ENCODE assay signal across 8 mouse cellular contexts in the genomic region with DNA sequence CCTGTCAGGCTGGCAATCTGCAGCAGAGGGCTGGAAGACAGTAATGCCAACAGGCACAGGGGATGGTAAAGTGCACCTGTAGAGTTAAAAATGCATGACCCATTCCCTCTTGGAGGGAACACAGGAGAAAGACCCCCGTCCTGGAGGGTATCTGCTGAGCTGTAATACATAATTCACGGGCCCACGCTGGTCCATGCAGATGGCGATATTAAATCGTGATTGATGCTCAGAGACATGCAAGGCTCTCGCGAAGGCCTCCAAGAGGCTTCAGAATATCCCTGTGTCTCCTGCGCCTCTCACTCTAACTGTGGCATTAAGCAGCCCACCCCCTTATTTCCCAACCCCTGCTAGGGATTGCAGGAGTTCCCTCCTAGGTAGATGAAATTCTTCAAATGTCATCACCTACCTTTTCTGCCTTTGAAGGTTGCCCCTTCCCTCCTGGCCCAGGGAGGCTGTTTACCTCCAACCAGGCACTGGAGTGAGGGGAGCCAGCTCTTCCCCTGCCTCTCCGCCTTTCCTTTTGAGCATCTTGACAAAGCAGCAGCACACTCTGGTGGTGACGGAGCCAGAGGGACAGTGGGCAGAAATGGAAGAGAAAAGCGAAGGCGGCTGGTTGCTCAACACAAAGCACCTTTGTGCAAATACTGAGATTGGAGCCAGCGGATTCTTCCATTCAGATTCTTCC. TPM values are rescaled to one million over a fixed set of nuclear protein-coding genes. Genes with fewer than 3 reads are reported as not detected.
A peak's percentile ranks its signal among the peaks of the same experiment; 100 is the strongest.
DNase-seq lines count a peak whose midpoint lies in the region; ATAC-seq and TF ChIP-seq lines count a peak whose summit lies in the region.

No protein-coding gene starts in this region.

- H3K4me2 ChIP-seq in hindbrain, embryonic 16.5 days (ENCODE audit: low read length): peak overlapping the region; percentile 46
- H3K4me2 ChIP-seq in midbrain, postnatal 0 days (ENCODE audit: low read depth, low read length, poor library complexity, severe bottlenecking): peak overlapping the region; percentile 26

- WGBS in kidney, adult 2 months: 77% methylated on average over 13 of the region's 13 CpGs
- 31% methylated on average over 13 of the region's 13 CpGs for WGBS in hindbrain, embryonic 16.5 days
- 41% methylated on average over 13 of the region's 13 CpGs for WGBS in midbrain, postnatal 0 days

- H3K9me3 ChIP-seq in hindbrain, embryonic 16.5 days (ENCODE audit: control insufficient read depth, low read length): no peaks in the 10 kb centered on the region
- no peaks in the 10 kb centered on the region for H3K9me3 ChIP-seq in midbrain, postnatal 0 days (ENCODE audit: low read length)

- no peaks in the 10 kb centered on the region for H3K27me3 ChIP-seq in kidney, adult 2 months (replicated peaks; ENCODE audit: control insufficient read depth, insufficient read depth, low read length)
- H3K27me3 ChIP-seq in hindbrain, embryonic 16.5 days (replicated peaks; ENCODE audit: control insufficient read depth, insufficient read depth, low read length): no peaks in the 10 kb centered on the region
- no peaks in the 10 kb centered on the region for H3K27me3 ChIP-seq in midbrain, postnatal 0 days (ENCODE audit: insufficient read depth, low read length)

- no peak overlapping the region; the same call in 1 of the 2 replicates for H3K9ac ChIP-seq in hindbrain, embryonic 16.5 days (ENCODE audit: low read depth, low read length)
- H3K9ac ChIP-seq in midbrain, postnatal 0 days (replicated peaks; ENCODE audit: low read length, poor library complexity, severe bottlenecking): 0 out of 2 replicates have a peak overlapping the region, but pooled peaks have one; percentile 29

- no peak for TF ChIP-seq POLR2A in kidney, adult 2 months (IDR thresholded peaks at IDR 0.05; ENCODE audit: low read depth, low read length)
- TF ChIP-seq POLR2A in cortical plate, adult 2 months (IDR thresholded peaks at IDR 0.05; ENCODE audit: extremely low read depth, insufficient read depth, low read length): no peak

- 0 out of 2 replicates have a peak, but pooled peaks cover 4% of the 10 kb centered on the region for H3K4me1 ChIP-seq in kidney, adult 2 months (ENCODE audit: control insufficient read depth, insufficient read depth, low read length)
- peaks cover 4% of the 10 kb centered on the region; the same call in 1 of the 2 replicates for H3K4me1 ChIP-seq in cortical plate, adult 2 months (ENCODE audit: control insufficient read depth, insufficient read depth, low read length)
- H3K4me1 ChIP-seq in hindbrain, embryonic 16.5 days (ENCODE audit: control insufficient read depth, insufficient read depth, low read depth, low read length): peaks cover 11% of the 10 kb centered on the region
- H3K4me1 ChIP-seq in midbrain, postnatal 0 days (ENCODE audit: insufficient read depth, low read length): peaks cover 5% of the 10 kb centered on the region

- H3K36me3 ChIP-seq in kidney, adult 2 months (ENCODE audit: control insufficient read depth, insufficient read depth, low read length): no peaks in the 10 kb centered on the region
- H3K36me3 ChIP-seq in hindbrain, embryonic 16.5 days (ENCODE audit: control insufficient read depth, insufficient read depth, low read length): no peaks in the 10 kb centered on the region
- 0 out of 2 replicates have a peak, but pooled peaks cover 3% of the 10 kb centered on the region for H3K36me3 ChIP-seq in midbrain, postnatal 0 days (ENCODE audit: insufficient read depth, low read length)

- no peak for DNase-seq in kidney, adult 2 months
- no peak for DNase-seq in kidney, adult 9 months
- peak; percentile 80 for DNase-seq in midbrain, postnatal 0 days (ENCODE audit: low spot score)
- DNase-seq in kidney, adult 11 months: no peak
- DNase-seq in urinary bladder, postnatal 25 days (ENCODE audit: low spot score): no peak
- no peak for DNase-seq in adrenal gland, adult 8-10 months

- H3K4me3 ChIP-seq in kidney, adult 2 months (ENCODE audit: insufficient read depth, low read depth, low read length): no peak overlapping the region
- H3K4me3 ChIP-seq in cortical plate, adult 2 months (ENCODE audit: insufficient read depth, low read length): peak overlapping the region; percentile 7; the same call in 1 of the 2 replicates
- H3K4me3 ChIP-seq in hindbrain, embryonic 16.5 days (ENCODE audit: low read length): no peak overlapping the region
- H3K4me3 ChIP-seq in midbrain, postnatal 0 days (ENCODE audit: low read depth, low read length): no peak overlapping the region

- ATAC-seq in hindbrain, embryonic 16.5 days: peak; percentile 85
- peak; percentile 65; the same call in 1 of the 2 replicates for ATAC-seq in midbrain, postnatal 0 days (ENCODE audit: low FRiP score)

- peak; percentile 39 for TF ChIP-seq CTCF in kidney, adult 2 months (conservative IDR thresholded peaks at IDR 0.05; ENCODE audit: insufficient read depth, insufficient read length, low read depth, low read length)
- peak; percentile 50 for TF ChIP-seq CTCF in cortical plate, adult 2 months (IDR thresholded peaks at IDR 0.05; ENCODE audit: extremely low read depth, insufficient read depth, low read length)
- peak; percentile 79 for TF ChIP-seq CTCF in midbrain, postnatal 0 days (IDR thresholded peaks at IDR 0.05)

- H3K27ac ChIP-seq in kidney, adult 2 months (ENCODE audit: insufficient read depth, low read depth, low read length): peak overlapping the region; percentile 76
- H3K27ac ChIP-seq in cortical plate, adult 2 months (ENCODE audit: insufficient read depth, low read length): peak overlapping the region; percentile 52; the same call in 1 of the 2 replicates
- peak overlapping the region; percentile 30 for H3K27ac ChIP-seq in hindbrain, embryonic 16.5 days (ENCODE audit: low read depth, low read length)
- H3K27ac ChIP-seq in midbrain, postnatal 0 days (ENCODE audit: low read depth, low read length): no peak overlapping the region

RNA-seq across cellular contexts. Expression of gene Nrp2, which starts 14.6 kb away (rescaled TPM):
- polyA plus RNA-seq in kidney, adult 2 months (2012; rRNA removed): 16.2 and 17.1 TPM in 2 replicates
- 7.7 and 8.8 TPM in 2 replicates for polyA plus RNA-seq in cortical plate, adult 2 months (2012; rRNA removed)
- 22.7 and 31.5 TPM in 2 replicates for polyA plus RNA-seq in hindbrain, embryonic 16.5 days (2015; fragmentation: Nextera tagmentation; extraction: Ambion mirVana)
- 56.7 and 60.1 TPM in 2 replicates for total RNA-seq in midbrain, postnatal 0 days (2014; rRNA removed)
- 14.0 and 17.1 TPM in 2 replicates for polyA plus RNA-seq in midbrain, postnatal 0 days (2015; fragmentation: Nextera tagmentation; extraction: Ambion mirVana)
- total RNA-seq in adrenal gland, adult 8-10 months (2022): 10 to 100 TPM; 38.0 to 54.0 (median 45.8) TPM
